Mouse (Mus musculus) granulocyte monocyte progenitor cell, adult 5-6 weeks (primary cell): ENCODE results near the gene Stk26. TPM values are rescaled to one million over a fixed set of nuclear protein-coding genes. Genes with fewer than 3 reads are reported as not detected.

ENCODE experiments used
- ATAC-seq: replicated peaks from 2 replicates; pipeline ENCODE4 v1.8.0; 2016; ENCODE audit warnings: mild to moderate bottlenecking, moderate TSS enrichment, inconsistent platforms; ENCODE audit not compliant: poor library complexity, severe bottlenecking
- total RNA-seq, 2 experiments: library from RNA; stranded (forward) in 1 of 2; stranded (reverse) in 1 of 2; fragments of 200-712, 200-1000 nt in 1 of 2; fragments of >200 nt in 1 of 2; fragmentation: Nextera tagmentation in 1 of 2; gene quantifications; 2 replicates each; pipeline ENCODE4 v1.2.3; 2014 to 2017

Stk26 gene
- total RNA-seq (2014; fragmentation: Nextera tagmentation) (124 and 151 TPM in 2 replicates), total RNA-seq (2017) (170 and 225 TPM in 2 replicates)

DNA sequence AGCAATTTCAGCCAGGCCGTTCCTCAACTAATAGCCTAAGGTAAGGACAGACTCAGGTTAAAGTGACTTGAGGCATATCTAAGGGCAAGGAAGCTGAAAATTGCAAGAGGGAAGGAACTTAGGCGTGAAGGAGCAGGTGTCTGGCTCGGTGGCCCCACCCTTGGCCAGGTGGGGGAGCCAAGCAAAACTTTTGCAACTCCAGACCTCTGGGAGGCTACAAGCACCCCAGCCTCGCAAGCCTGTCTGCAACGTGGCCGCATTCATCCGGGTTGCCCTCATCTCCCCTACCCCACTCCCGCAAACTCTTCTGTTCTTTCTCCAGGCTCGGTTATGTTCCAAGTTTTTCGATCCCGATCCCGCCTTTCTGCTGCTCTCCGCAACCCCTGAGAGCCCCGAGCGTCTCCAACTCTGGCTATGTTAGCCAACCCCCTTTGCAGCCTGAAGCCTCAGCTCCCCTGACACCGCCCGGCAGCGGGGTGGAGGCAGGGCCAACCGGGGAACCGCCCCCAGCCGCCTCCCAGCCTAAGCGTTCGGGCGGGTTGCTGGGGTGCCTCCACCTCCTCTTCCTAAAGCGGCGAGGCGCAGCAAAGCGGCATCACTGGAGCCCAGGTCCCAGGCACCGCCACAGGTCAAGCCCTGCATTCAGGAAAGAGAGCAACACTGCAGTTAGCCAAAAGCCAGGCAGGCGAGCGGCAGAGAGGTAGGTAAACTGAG, at the start of gene Stk26:
Gene Stk26 (plus strand): TSS at position 201 of the 714 bp plus-strand sequence.
- peak; percentile 89 for ATAC-seq

GRCm38 (mm10) chrX:50793005-50793680, 47.7 kb upstream of the Stk26 start:
- no peak for ATAC-seq

DNA sequence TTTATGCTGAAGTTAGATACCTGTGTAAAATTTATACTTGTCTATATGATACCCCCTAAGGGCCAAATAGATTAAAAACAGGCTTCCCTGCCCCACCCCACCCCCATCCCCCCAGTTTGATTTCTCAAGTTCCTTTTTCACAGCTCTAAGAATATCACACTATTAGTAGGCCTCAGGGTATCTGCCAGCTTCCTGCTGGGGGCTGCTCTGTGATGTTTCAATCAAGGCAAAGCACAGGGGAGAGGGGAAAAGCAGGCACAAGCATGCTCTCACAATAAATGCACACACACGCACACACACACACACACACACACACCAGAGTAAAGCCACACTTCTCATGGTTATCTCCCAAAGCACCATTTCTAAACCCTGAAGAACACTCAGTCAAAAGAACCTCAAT, 43.0 kb upstream of the Stk26 start:
- peak; percentile 61 for ATAC-seq

- ATAC-seq, result no peak
Measured at GRCm38 (mm10) chrX:50798571-50798970, 42.3 kb upstream of the Stk26 start.

DNA sequence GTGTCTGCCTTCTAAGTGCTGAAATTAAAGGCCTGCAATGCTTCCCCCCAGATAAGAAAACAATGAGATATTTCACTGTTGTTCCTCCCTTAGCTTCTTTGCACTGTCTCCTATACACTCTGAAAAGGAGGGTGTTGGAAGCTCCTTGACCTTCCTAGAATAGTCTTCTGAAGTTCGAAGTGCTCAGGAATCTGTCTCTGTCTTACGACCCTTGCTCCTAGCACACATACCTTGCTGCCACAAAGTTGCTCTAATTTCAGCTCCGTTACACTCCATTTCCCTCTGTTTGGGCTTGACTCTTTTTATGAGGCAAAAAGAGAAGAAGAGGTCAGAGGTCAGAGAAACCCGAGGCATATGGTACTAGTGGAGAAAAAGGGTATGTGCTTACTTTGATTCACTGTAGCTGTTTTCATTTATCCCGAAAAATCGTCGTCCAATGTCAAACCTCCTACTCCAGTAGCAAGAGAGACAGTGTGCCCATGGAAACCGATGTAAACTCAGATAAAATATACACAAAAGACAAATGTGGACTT, 41.1 kb upstream of the Stk26 start:
- no peak for ATAC-seq

DNA sequence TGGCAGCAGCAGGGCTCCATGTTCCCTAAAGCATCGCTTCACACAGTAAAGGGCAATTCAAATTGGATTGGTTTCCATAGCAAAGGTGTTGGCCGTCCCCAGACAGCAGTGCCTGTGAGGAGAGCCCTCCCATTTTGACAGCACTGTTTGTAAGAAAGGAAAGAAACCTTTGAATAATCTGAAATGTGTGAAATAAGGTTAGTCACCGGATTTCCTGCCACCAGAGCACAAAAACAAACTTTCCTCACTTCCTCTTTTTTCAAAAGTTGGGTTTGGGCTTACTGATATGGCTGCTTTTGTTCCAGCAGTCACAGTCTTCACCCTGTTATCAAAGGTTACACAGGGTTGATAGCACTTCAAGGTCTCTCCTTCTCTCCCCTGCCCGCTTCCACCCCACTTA, 35.2 kb upstream of the Stk26 start:
- peak; percentile 98 for ATAC-seq

- ATAC-seq, result no peak
Measured at GRCm38 (mm10) chrX:50823856-50824255, 17.0 kb upstream of the Stk26 start.

GRCm38 (mm10) chrX:50835592-50835991, 5.3 kb upstream of the Stk26 start:
- ATAC-seq, result peak; percentile 71

- peak; percentile 72 for ATAC-seq
Measured at GRCm38 (mm10) chrX:50836029-50836691, 4.7 kb upstream of the Stk26 start.

DNA sequence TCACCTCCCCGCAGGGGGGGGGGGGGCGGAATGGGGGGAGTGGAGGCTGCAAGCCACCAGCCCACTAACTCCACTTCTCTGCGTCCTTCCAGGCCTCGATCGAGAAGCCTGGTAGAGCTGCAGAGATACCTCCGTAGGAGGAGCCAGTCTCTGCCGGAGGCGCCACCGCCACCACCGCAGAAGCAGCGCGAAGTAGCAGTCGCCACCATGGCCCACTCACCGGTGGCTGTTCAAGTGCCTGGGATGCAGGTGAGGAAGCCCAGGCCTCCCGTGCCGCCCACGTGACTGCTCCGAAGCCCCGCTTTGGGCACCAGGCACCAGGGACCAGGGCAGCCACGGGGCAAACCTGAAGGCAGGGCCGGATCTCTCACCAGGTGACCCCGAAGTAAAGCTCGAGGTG, 740 bp downstream of the Stk26 start:
- peak; percentile 12 for ATAC-seq

DNA sequence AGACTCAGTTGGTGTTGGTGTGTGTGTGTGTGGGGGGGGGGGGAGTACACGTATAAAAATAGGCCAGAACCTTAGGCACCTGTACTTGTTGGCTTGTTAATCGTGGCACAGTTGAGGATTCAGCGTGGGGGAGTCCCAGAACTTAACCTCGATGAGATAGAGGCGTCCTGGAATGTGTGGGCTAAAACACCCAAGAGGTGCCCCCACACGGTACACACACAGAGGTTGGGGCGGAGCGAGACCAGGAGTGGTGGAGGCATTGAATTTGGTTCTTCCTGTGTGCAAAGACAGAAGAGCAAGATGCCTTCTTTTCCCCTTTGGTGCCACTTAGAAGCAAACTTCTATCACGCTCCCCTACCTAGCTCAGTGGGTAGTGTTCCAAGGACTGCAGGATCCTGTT, 1.2 kb downstream of the Stk26 start:
- ATAC-seq, result peak; percentile 31; the same call in 1 of the 2 replicates

- ATAC-seq, result no peak
Measured at GRCm38 (mm10) chrX:50850428-50851184, 9.8 kb downstream of the Stk26 start.

- ATAC-seq, result no peak
Measured at GRCm38 (mm10) chrX:50863771-50864170, 22.9 kb downstream of the Stk26 start.

DNA sequence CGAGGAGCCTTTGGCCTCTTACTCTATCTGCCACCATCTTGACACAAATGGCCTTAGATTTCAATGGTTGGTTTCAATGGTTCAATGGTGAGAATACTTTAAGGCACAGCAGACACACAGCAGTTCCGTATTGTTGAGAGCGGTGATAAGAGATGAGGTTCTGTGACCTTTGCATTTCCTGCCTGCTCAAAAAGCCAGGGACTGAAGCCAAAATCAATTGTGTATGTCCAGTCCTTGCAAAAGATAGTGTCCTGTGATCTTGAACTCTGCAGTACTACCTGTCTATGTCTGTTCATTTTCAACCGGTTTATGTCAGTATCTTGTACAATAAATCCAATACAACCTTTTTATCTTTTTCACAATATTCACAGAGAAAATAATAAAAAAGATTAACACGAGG, 23.9 kb downstream of the Stk26 start:
- no peak for ATAC-seq

DNA sequence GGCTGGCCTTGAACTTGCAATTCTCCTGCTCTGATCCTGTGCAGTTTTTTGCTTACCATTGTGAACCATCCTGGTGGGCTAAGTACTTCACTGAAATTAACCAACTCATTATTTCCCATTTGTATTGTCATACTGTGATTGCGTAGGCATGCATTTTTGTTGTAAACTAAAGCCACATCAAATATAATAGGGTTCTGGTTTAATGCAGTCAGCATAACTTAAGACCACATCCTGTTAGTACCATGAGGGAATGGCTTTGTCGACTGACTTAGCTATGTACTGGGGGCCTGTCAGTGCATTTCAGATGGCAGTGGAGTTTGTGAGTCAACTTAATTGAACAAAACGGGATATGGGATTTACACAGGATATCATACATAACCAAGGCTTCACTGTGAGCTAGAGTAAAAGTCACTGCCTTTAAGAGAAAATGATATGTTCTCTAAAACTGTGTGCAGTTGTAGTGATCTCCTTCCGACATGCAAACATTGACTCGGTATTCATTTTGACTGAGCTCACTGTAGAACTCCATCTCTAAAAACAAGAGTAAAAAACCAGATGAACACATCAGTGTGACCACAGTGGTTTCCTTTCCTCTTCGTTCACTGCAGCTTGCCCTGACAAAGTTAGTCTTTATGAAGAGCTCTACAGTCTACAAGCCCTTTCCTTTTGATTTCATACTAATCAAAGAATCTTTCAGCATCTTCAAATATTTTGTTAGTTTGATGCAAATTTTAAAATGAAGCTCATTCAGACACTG, 33.6 kb downstream of the Stk26 start:
- ATAC-seq, result peak; percentile 52

DNA sequence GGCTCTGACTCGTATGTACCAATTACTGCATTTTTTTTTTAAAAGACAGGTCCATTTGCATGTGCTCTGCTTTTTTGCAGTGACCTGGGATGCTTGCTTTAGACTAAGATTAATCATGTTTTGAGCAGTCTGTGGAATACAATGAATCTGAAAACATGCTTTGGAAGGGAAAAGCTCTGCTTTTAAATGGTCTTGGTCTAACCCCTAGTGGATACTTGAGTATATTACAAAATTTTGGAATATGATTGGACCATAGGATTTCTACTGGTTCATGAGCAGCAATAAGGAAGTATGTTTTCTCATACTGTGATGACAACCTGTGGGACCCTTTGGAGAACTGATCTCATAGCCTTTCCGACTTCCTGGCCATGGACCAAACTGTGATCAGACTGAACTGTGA, 47.2 kb downstream of the Stk26 start:
- 0 out of 2 replicates have a peak, but pooled peaks have one; percentile 35 for ATAC-seq

DNA sequence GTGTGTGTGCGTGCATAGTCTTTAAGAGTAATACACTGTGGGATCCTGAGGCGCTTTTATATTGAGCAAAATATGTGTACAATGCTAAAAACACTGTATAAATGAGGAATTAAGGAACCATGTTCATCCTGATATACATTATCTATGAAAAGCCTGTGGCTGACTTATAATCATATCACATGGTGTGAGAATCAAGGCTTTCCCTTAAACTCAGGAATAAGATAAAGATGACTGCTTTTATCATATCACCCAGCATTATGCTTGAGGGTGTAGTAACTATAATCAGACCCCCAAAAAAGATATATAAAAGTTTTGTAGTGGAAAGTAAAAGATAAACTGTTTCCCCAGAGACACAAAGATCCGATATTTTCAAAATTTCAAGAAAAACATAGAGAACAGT, 62.6 kb downstream of the Stk26 start:
- ATAC-seq, result no peak

- no peak for ATAC-seq
Measured at GRCm38 (mm10) chrX:50909915-50910314, 69.1 kb downstream of the Stk26 start.

DNA sequence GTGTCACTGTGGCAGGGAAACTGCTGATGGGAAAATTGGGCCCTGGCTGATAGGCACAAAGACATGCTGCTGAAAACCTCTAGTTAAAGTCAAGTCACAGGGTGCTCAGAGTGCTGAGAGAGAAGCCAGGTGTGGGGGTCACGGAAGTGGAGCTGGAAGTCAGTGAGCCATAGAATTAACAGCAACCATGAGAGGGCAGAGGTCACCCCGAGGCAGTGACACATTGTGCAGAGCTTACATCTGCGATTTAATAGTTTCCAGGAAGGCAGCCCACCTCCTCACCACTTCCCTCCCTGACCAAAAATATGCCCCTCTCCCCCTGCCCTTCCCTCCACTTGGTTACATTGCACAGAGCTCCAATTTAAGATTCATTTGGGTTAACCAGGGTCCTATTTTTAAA, 76.5 kb downstream of the Stk26 start:
- ATAC-seq, result no peak

- ATAC-seq, result no peak
Measured at GRCm38 (mm10) chrX:50918754-50919153, 77.9 kb downstream of the Stk26 start.
